In the genomic region with DNA sequence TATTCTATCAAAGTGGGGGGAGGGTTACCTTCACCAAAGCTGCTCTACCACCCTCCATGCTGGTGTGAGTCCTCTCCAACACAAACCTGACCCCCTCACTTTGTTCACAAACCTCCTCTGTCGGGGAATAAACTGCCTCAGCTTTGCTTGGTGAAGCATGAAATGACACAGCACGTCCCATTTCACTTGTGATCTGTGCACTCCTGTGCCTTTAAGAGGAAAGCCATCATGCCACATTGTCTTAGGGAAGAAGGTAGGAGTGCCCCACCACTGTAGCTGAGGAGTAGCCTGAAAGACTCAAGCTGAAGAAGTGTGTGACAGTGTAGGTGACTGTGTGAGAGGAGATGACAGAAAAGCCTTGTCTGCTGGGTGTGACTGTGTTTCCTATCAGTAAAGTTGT, we compare ENCODE assay signal across 12 mouse cellular contexts. TPM values are rescaled to one million over a fixed set of nuclear protein-coding genes. Genes with fewer than 3 reads are reported as not detected.
DNase-seq lines count a peak whose midpoint lies in the region; ATAC-seq and TF ChIP-seq lines count a peak whose summit lies in the region.
"Had no signal": no experiment of that assay in that cellular context is flagged by ENCODE, and none has a peak within 500 bp of the region (broad histone marks: within the 10 kb centered on the region; RNA-seq: fewer than 3 reads in every experiment).

No protein-coding gene starts in this region.

- WGBS in forebrain, embryonic 11.5 days: 10% methylated on average over 2 of the region's 2 CpGs
- 15% methylated on average over 2 of the region's 2 CpGs for WGBS in forebrain, embryonic 15.5 days
- whole genome bisulfite sequencing in kidney, adult 2 months: 17% methylated on average over 2 of the region's 2 CpGs
- WGBS in liver, embryonic 13.5 days (ENCODE audit: insufficient replicate concordance): 57% methylated on average over 2 of the region's 2 CpGs
- 46% methylated on average over 2 of the region's 2 CpGs for WGBS in intestine, embryonic 16.5 days

- no peak overlapping the region for H3K4me3 ChIP-seq in forebrain, embryonic 11.5 days (ENCODE audit: low read depth, low read length)
- no peak overlapping the region for H3K4me3 ChIP-seq in forebrain, embryonic 15.5 days
- H3K4me3 ChIP-seq in kidney, adult 2 months (ENCODE audit: insufficient read depth, low read depth, low read length): no peak overlapping the region
- H3K4me3 ChIP-seq in CH12.LX (replicated peaks in 1 of 3; ENCODE audit: low read depth in 2 of 3, low read length in 2 of 3, poor library complexity in 1 of 3): peak overlapping the region in 1 of 3 experiments; percentile 17
- peak overlapping the region; percentile 72 for H3K4me3 ChIP-seq in liver, embryonic 13.5 days (replicated peaks)
- no peak overlapping the region for H3K4me3 ChIP-seq in intestine, embryonic 16.5 days (ENCODE audit: low read length)

- peaks cover 16% of the 10 kb centered on the region for H3K79me2 ChIP-seq in CH12.LX (replicated peaks; ENCODE audit: control insufficient read depth, extremely low read depth, insufficient read depth, poor library complexity, severe bottlenecking)

- peaks cover 10% of the 10 kb centered on the region; the same call in 1 of the 2 replicates for H3K4me1 ChIP-seq in forebrain, embryonic 11.5 days (replicated peaks; ENCODE audit: control insufficient read depth, insufficient read depth, low read length)
- H3K4me1 ChIP-seq in forebrain, embryonic 15.5 days: peaks cover 41% of the 10 kb centered on the region
- H3K4me1 ChIP-seq in kidney, adult 2 months (ENCODE audit: control insufficient read depth, insufficient read depth, low read length): peaks cover 10% of the 10 kb centered on the region; the same call in 1 of the 2 replicates
- H3K4me1 ChIP-seq in CH12.LX (ENCODE audit: control insufficient read depth in 1 of 2, insufficient read depth in 2 of 2): peaks cover 23 to 77% of the 10 kb centered on the region in 2 experiments
- peaks cover 70% of the 10 kb centered on the region for H3K4me1 ChIP-seq in liver, embryonic 13.5 days (replicated peaks)
- H3K4me1 ChIP-seq in intestine, embryonic 16.5 days (ENCODE audit: control insufficient read depth, insufficient read depth, low read length): peaks cover 16% of the 10 kb centered on the region

- dilution Hi-C loops in CH12.LX (cut with MboI; ENCODE audit: extremely low pct_ligation_motif_present, extremely low pct_unique_long_range_greater_than_20kb, low sequenced_read_pairs): no loop called here

- H3K36me3 ChIP-seq in forebrain, embryonic 11.5 days (ENCODE audit: control insufficient read depth, insufficient read depth, low read length): no peaks in the 10 kb centered on the region
- H3K36me3 ChIP-seq in forebrain, embryonic 15.5 days: no peaks in the 10 kb centered on the region
- no peaks in the 10 kb centered on the region for H3K36me3 ChIP-seq in kidney, adult 2 months (ENCODE audit: control insufficient read depth, insufficient read depth, low read length)
- H3K36me3 ChIP-seq in CH12.LX (replicated peaks in 1 of 2; ENCODE audit: control insufficient read depth in 1 of 2, insufficient read depth in 1 of 2, low read length in 1 of 2): no peaks in the 10 kb centered on the region
- no peaks in the 10 kb centered on the region for H3K36me3 ChIP-seq in liver, embryonic 13.5 days
- no peaks in the 10 kb centered on the region for H3K36me3 ChIP-seq in intestine, embryonic 16.5 days (ENCODE audit: control insufficient read depth, insufficient read depth, low read length)

- TF ChIP-seq CTCF in kidney, adult 2 months (conservative IDR thresholded peaks at IDR 0.05; ENCODE audit: insufficient read depth, insufficient read length, low read depth, low read length): no peak
- TF ChIP-seq CTCF in CH12.LX (conservative IDR thresholded peaks at IDR 0.05 in 1 of 2, IDR thresholded peaks at IDR 0.05 in 1 of 2; ENCODE audit: low read depth in 2 of 2, low read length in 2 of 2): no peak

- no peaks in the 10 kb centered on the region for H3K27me3 ChIP-seq in forebrain, embryonic 11.5 days (ENCODE audit: control insufficient read depth, insufficient read depth, low read length)
- no peaks in the 10 kb centered on the region for H3K27me3 ChIP-seq in forebrain, embryonic 15.5 days
- no peaks in the 10 kb centered on the region for H3K27me3 ChIP-seq in kidney, adult 2 months (replicated peaks; ENCODE audit: control insufficient read depth, insufficient read depth, low read length)
- H3K27me3 ChIP-seq in CH12.LX (replicated peaks): no peaks in the 10 kb centered on the region
- no peaks in the 10 kb centered on the region for H3K27me3 ChIP-seq in liver, embryonic 13.5 days
- H3K27me3 ChIP-seq in intestine, embryonic 16.5 days (replicated peaks; ENCODE audit: control insufficient read depth, insufficient read depth, low read length): no peaks in the 10 kb centered on the region

- in situ Hi-C loops in CH12.LX (cut with MboI; ENCODE audit: low pct_ligation_motif_present, low pct_unique_long_range_greater_than_20kb, low sequenced_read_pairs): loop anchor here (10.0 kb wide), 2 partner anchors 261 to 571 kb away; a partner anchor contains a TSS

- no peak for DNase-seq in forebrain, embryonic 11.5 days (ENCODE audit: low spot score)
- peak; percentile 21 for DNase-seq in kidney, adult 2 months
- no peak for DNase-seq in kidney, adult 8-10 months
- DNase-seq in CH12.LX (ENCODE audit: extremely low read depth): peak; percentile 45
- DNase-seq in liver, embryonic 13.5 days: no peak
- DNase-seq: cerebellum, postnatal 36 days; kidney, adult 18-20 months; layer of hippocampus, adult 9-11 months; spleen, adult 18-20 months had no signal

- H3K27ac ChIP-seq in forebrain, embryonic 11.5 days (ENCODE audit: low read depth, low read length): no peak overlapping the region
- H3K27ac ChIP-seq in forebrain, embryonic 15.5 days (replicated peaks): no peak overlapping the region
- no peak overlapping the region for H3K27ac ChIP-seq in kidney, adult 2 months (ENCODE audit: insufficient read depth, low read depth, low read length)
- peak overlapping the region; percentile 64 for H3K27ac ChIP-seq in CH12.LX (ENCODE audit: insufficient read depth, low read depth)
- peak overlapping the region; percentile 64 for H3K27ac ChIP-seq in liver, embryonic 13.5 days
- no peak overlapping the region for H3K27ac ChIP-seq in intestine, embryonic 16.5 days (ENCODE audit: low read length)

- no peak for TF ChIP-seq POLR2A in kidney, adult 2 months (IDR thresholded peaks at IDR 0.05; ENCODE audit: low read depth, low read length)
- TF ChIP-seq POLR2A in CH12.LX (IDR thresholded peaks at IDR 0.05; ENCODE audit: low read depth, low read length): no peak

- no peak for ATAC-seq in forebrain, embryonic 11.5 days (replicated peaks; ENCODE audit: low FRiP score)
- ATAC-seq in forebrain, embryonic 15.5 days (replicated peaks): no peak
- ATAC-seq in liver, embryonic 13.5 days (ENCODE audit: low read depth): no peak
- no peak for ATAC-seq in monocyte, adult 5-6 weeks (replicated peaks; ENCODE audit: insufficient number of reproducible peaks, low FRiP score, low TSS enrichment, poor library complexity, severe bottlenecking)
- ATAC-seq in intestine, embryonic 16.5 days: no peak

- H3K9ac ChIP-seq in forebrain, embryonic 11.5 days (ENCODE audit: low read length): peak overlapping the region; percentile 35
- no peak overlapping the region for H3K9ac ChIP-seq in forebrain, embryonic 15.5 days (replicated peaks)
- H3K9ac ChIP-seq in CH12.LX (ENCODE audit: insufficient read depth, low read depth): peak overlapping the region; percentile 71
- H3K9ac ChIP-seq in liver, embryonic 13.5 days: peak overlapping the region; percentile 95
- no peak overlapping the region for H3K9ac ChIP-seq in intestine, embryonic 16.5 days (ENCODE audit: low read depth, low read length)

- no peak for TF ChIP-seq EP300 in CH12.LX (IDR thresholded peaks at IDR 0.05; ENCODE audit: low read length)

- no peak overlapping the region for H3K4me2 ChIP-seq in forebrain, embryonic 11.5 days (ENCODE audit: low read depth, low read length, severe bottlenecking)
- no peak overlapping the region for H3K4me2 ChIP-seq in forebrain, embryonic 15.5 days (replicated peaks)
- peak overlapping the region; percentile 72; the same call in 1 of the 2 replicates for H3K4me2 ChIP-seq in CH12.LX (ENCODE audit: insufficient read depth, low read depth, poor library complexity, severe bottlenecking)
- peak overlapping the region; percentile 92 for H3K4me2 ChIP-seq in liver, embryonic 13.5 days
- H3K4me2 ChIP-seq in intestine, embryonic 16.5 days (ENCODE audit: low read depth, low read length): no peak overlapping the region

- no peaks in the 10 kb centered on the region for H3K9me3 ChIP-seq in forebrain, embryonic 11.5 days (ENCODE audit: control insufficient read depth, low read length)
- no peaks in the 10 kb centered on the region for H3K9me3 ChIP-seq in forebrain, embryonic 15.5 days
- H3K9me3 ChIP-seq in CH12.LX (replicated peaks; ENCODE audit: low read length): no peaks in the 10 kb centered on the region
- H3K9me3 ChIP-seq in liver, embryonic 13.5 days (replicated peaks): no peaks in the 10 kb centered on the region
- no peaks in the 10 kb centered on the region for H3K9me3 ChIP-seq in intestine, embryonic 16.5 days (ENCODE audit: control insufficient read depth, low read length)

- TF ChIP-seq RAD21 in CH12.LX (IDR thresholded peaks at IDR 0.05; ENCODE audit: low read depth, low read length): no peak

RNA-seq across cellular contexts. Expression of a gene that starts 4.5 kb away (rescaled TPM):
- polyA plus RNA-seq in forebrain, embryonic 11.5 days (2014; fragmentation: Nextera tagmentation; extraction: Ambion mirVana): 14.3 and 15.8 TPM in 2 replicates
- 9.1 and 9.7 TPM in 2 replicates for polyA plus RNA-seq in forebrain, embryonic 15.5 days (2015; fragmentation: Nextera tagmentation; extraction: Ambion mirVana)
- polyA plus RNA-seq in kidney, adult 2 months (2012; rRNA removed): 5.1 and 6.0 TPM in 2 replicates
- total RNA-seq in CH12.LX (2012; rRNA removed): 3.8 and 3.9 TPM in 2 replicates
- total RNA-seq in CH12.LX (2014; rRNA removed): 2.9 and 4.0 TPM in 2 replicates
- polyA plus RNA-seq in CH12.LX (2012; ENCODE audit: insufficient read length, low read depth): 2.3 and 2.5 TPM in 2 replicates
- polyA plus RNA-seq in liver, embryonic 13.5 days (2015; fragmentation: Nextera tagmentation; extraction: Ambion mirVana): 5.4 and 7.9 TPM in 2 replicates
- 2.5 to 12.5 TPM (median 3.6 TPM) in 3 replicates for total RNA-seq in monocyte, adult 5-6 weeks (2017)
- polyA plus RNA-seq in intestine, embryonic 16.5 days (2015; fragmentation: Nextera tagmentation; extraction: Ambion mirVana): 6.7 and 7.3 TPM in 2 replicates

RNA-seq across cellular contexts. Expression of a gene that starts 4.7 kb away (rescaled TPM):
- polyA plus RNA-seq in forebrain, embryonic 11.5 days (2014; fragmentation: Nextera tagmentation; extraction: Ambion mirVana): 16.5 and 18.7 TPM in 2 replicates
- 4.7 and 6.8 TPM in 2 replicates for polyA plus RNA-seq in forebrain, embryonic 15.5 days (2015; fragmentation: Nextera tagmentation; extraction: Ambion mirVana)
- 3.7 and 6.3 TPM in 2 replicates for polyA plus RNA-seq in kidney, adult 2 months (2012; rRNA removed)
- 1,185 and 1,357 TPM in 2 replicates for total RNA-seq in CH12.LX (2012; rRNA removed)
- total RNA-seq in CH12.LX (2014; rRNA removed): 28.1 and 53.9 TPM in 2 replicates
- 1.5 TPM in 1 of 2 replicates, not detected in the other for polyA plus RNA-seq in CH12.LX (2012; ENCODE audit: insufficient read length, low read depth)
- 12.9 and 19.8 TPM in 2 replicates for polyA plus RNA-seq in liver, embryonic 13.5 days (2015; fragmentation: Nextera tagmentation; extraction: Ambion mirVana)
- 169 to 362 TPM (median 289 TPM) in 3 replicates for total RNA-seq in monocyte, adult 5-6 weeks (2017)
- polyA plus RNA-seq in intestine, embryonic 16.5 days (2015; fragmentation: Nextera tagmentation; extraction: Ambion mirVana): 2.8 and 4.7 TPM in 2 replicates

RNA-seq across cellular contexts. Expression of a gene that starts 5.8 kb away (rescaled TPM):
- polyA plus RNA-seq in forebrain, embryonic 11.5 days (2014; fragmentation: Nextera tagmentation; extraction: Ambion mirVana): 0.71 TPM in 1 of 2 replicates, not detected in the other
- 0.46 TPM in 1 of 2 replicates, not detected in the other for polyA plus RNA-seq in forebrain, embryonic 15.5 days (2015; fragmentation: Nextera tagmentation; extraction: Ambion mirVana)
- polyA plus RNA-seq in kidney, adult 2 months (2012; rRNA removed): 0.66 and 1.7 TPM in 2 replicates
- total RNA-seq in CH12.LX (2012; rRNA removed) (27.8 and 31.4 TPM in 2 replicates), CH12.LX (2014; rRNA removed) (1.1 and 2.1 TPM in 2 replicates)
- not detected in 2 replicates for polyA plus RNA-seq in CH12.LX (2012; ENCODE audit: insufficient read length, low read depth)
- 0.85 TPM in 1 of 2 replicates, not detected in the other for polyA plus RNA-seq in liver, embryonic 13.5 days (2015; fragmentation: Nextera tagmentation; extraction: Ambion mirVana)
- 11.5 to 28.2 TPM (median 14.2 TPM) in 3 replicates for total RNA-seq in monocyte, adult 5-6 weeks (2017)
- 0.70 TPM in 1 of 2 replicates, not detected in the other for polyA plus RNA-seq in intestine, embryonic 16.5 days (2015; fragmentation: Nextera tagmentation; extraction: Ambion mirVana)

RNA-seq across cellular contexts. Expression of a gene that starts 5.9 kb away (rescaled TPM):
- 75.7 and 83.7 TPM in 2 replicates for polyA plus RNA-seq in forebrain, embryonic 11.5 days (2014; fragmentation: Nextera tagmentation; extraction: Ambion mirVana)
- 71.8 and 75.5 TPM in 2 replicates for polyA plus RNA-seq in forebrain, embryonic 15.5 days (2015; fragmentation: Nextera tagmentation; extraction: Ambion mirVana)
- polyA plus RNA-seq in kidney, adult 2 months (2012; rRNA removed): 67.8 and 79.8 TPM in 2 replicates
- total RNA-seq in CH12.LX (2012; rRNA removed): 48.2 and 57.0 TPM in 2 replicates
- total RNA-seq in CH12.LX (2014; rRNA removed): 54.0 and 56.5 TPM in 2 replicates
- polyA plus RNA-seq in CH12.LX (2012; ENCODE audit: insufficient read length, low read depth): 47.6 and 56.2 TPM in 2 replicates
- polyA plus RNA-seq in liver, embryonic 13.5 days (2015; fragmentation: Nextera tagmentation; extraction: Ambion mirVana): 50.7 and 56.1 TPM in 2 replicates
- 3.9 to 8.1 TPM (median 6.9 TPM) in 3 replicates for total RNA-seq in monocyte, adult 5-6 weeks (2017)
- 65.2 and 66.2 TPM in 2 replicates for polyA plus RNA-seq in intestine, embryonic 16.5 days (2015; fragmentation: Nextera tagmentation; extraction: Ambion mirVana)

RNA-seq across cellular contexts. Expression of a gene that starts 13.5 kb away (rescaled TPM):
- polyA plus RNA-seq in forebrain, embryonic 11.5 days (2014; fragmentation: Nextera tagmentation; extraction: Ambion mirVana): 12.8 and 14.8 TPM in 2 replicates
- polyA plus RNA-seq in forebrain, embryonic 15.5 days (2015; fragmentation: Nextera tagmentation; extraction: Ambion mirVana): 6.7 and 8.0 TPM in 2 replicates
- 8.6 and 12.9 TPM in 2 replicates for polyA plus RNA-seq in kidney, adult 2 months (2012; rRNA removed)
- 1,105 and 1,173 TPM in 2 replicates for total RNA-seq in CH12.LX (2012; rRNA removed)
- 11.0 and 15.3 TPM in 2 replicates for total RNA-seq in CH12.LX (2014; rRNA removed)
- 1.3 TPM in 2 replicates for polyA plus RNA-seq in CH12.LX (2012; ENCODE audit: insufficient read length, low read depth)
- polyA plus RNA-seq in liver, embryonic 13.5 days (2015; fragmentation: Nextera tagmentation; extraction: Ambion mirVana): 9.8 and 20.7 TPM in 2 replicates
- total RNA-seq in monocyte, adult 5-6 weeks (2017): 1.5 to 1.6 TPM in 2 of 3 replicates, not detected in the other
- 2.9 and 3.7 TPM in 2 replicates for polyA plus RNA-seq in intestine, embryonic 16.5 days (2015; fragmentation: Nextera tagmentation; extraction: Ambion mirVana)

Comparison
In these comparisons a context has a peak if more than half of its experiments do, and no peak if none do; other contexts are left out.
1. DNase-seq: peak in kidney, adult 2 months (single experiment) and CH12.LX (single experiment); none in forebrain, embryonic 11.5 days (single experiment), kidney, adult 8-10 months (0 of 2) and liver, embryonic 13.5 days (single experiment).
2. H3K9ac ChIP-seq: peak in forebrain, embryonic 11.5 days (single experiment), CH12.LX (single experiment) and liver, embryonic 13.5 days (single experiment); none in forebrain, embryonic 15.5 days (single experiment) and intestine, embryonic 16.5 days (single experiment).
3. H3K27ac ChIP-seq: peak in CH12.LX (single experiment) and liver, embryonic 13.5 days (single experiment); none in forebrain, embryonic 11.5 days (single experiment), forebrain, embryonic 15.5 days (single experiment), kidney, adult 2 months (single experiment) and intestine, embryonic 16.5 days (single experiment).
4. H3K4me2 ChIP-seq: peak in CH12.LX (single experiment) and liver, embryonic 13.5 days (single experiment); none in forebrain, embryonic 11.5 days (single experiment), forebrain, embryonic 15.5 days (single experiment) and intestine, embryonic 16.5 days (single experiment).